Mouse (Mus musculus): ENCODE results near the gene Prph2. TPM values are rescaled to one million over a fixed set of nuclear protein-coding genes. Genes with fewer than 3 reads are reported as not detected.
A peak's percentile ranks its signal among the peaks of the same experiment; 100 is the strongest.

Gene Prph2
- polyA plus RNA-seq, 1 experiment from 2014 or later = not detected

GRCm38 (mm10) chr17:46900941-46901340 is 9.3 kb upstream of the Prph2 start:
- Histone ChIP-seq H3K4me2 (ENCODE audit: low read depth, low read length) (no peak overlapping the region), H3K4me1 (ENCODE audit: control insufficient read depth, insufficient read depth, low read length) (no peaks in the 10 kb centered on the region), H3K4me3 (ENCODE audit: low read depth, low read length) (no peak overlapping the region), H3K36me3 (replicated peaks; ENCODE audit: control insufficient read depth, insufficient read depth, low read depth, low read length) (no peaks in the 10 kb centered on the region), H3K9ac (replicated peaks; ENCODE audit: low read length) (no peak overlapping the region), H3K27ac (replicated peaks; ENCODE audit: low read depth, low read length) (no peak overlapping the region), H3K9me3 (replicated peaks; ENCODE audit: control insufficient read depth, low read length) (no peaks in the 10 kb centered on the region), H3K27me3 (ENCODE audit: control insufficient read depth, insufficient read depth, low read length) (no peaks in the 10 kb centered on the region)
- 59% methylated on average over 2 of the region's 2 CpGs for WGBS
- DNase-seq (ENCODE audit: low spot score) = no peak
- no peak for ATAC-seq (replicated peaks; ENCODE audit: insufficient number of reproducible peaks, low FRiP score, low TSS enrichment, low read depth)

DNA sequence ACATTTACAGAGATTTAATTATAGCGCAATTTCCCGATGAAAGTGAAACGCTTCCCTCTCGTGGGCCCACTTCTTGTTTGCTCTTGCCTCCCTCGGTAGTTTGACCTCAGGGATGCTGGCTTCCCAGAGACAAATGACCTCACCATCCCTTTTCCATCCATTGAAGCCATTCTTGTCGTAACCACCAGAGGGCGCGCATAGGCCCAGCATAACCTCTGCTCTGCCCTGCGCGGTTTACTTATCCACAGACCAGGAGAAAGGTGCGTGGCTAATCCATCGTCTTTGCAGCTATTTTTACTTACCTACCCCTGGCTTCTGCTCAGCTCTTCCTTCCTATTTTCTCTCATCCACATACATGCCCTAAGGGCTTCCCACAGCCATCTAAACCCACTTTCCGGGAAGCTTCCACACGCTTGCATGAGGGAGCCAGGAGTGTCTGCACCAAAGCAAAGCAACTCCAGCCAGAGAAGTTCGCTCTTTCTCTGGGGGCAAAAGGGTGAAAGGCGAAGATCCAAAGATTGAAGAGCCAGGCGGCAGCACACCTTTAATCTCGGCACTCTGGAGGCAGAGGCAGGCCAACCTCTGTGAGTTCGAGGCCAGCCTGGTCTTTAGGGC is 6.3 kb upstream of the Prph2 start:
- Histone ChIP-seq H3K9ac (replicated peaks; ENCODE audit: low read length) (no peak overlapping the region; the same call in 1 of the 2 replicates), H3K27ac (replicated peaks; ENCODE audit: low read depth, low read length) (no peak overlapping the region), H3K9me3 (replicated peaks; ENCODE audit: control insufficient read depth, low read length) (no peaks in the 10 kb centered on the region), H3K36me3 (replicated peaks; ENCODE audit: control insufficient read depth, insufficient read depth, low read depth, low read length) (no peaks in the 10 kb centered on the region), H3K27me3 (ENCODE audit: control insufficient read depth, insufficient read depth, low read length) (no peaks in the 10 kb centered on the region), H3K4me3 (ENCODE audit: low read depth, low read length) (no peak overlapping the region), H3K4me1 (ENCODE audit: control insufficient read depth, insufficient read depth, low read length) (no peaks in the 10 kb centered on the region), H3K4me2 (ENCODE audit: low read depth, low read length) (no peak overlapping the region)
- ATAC-seq (replicated peaks; ENCODE audit: insufficient number of reproducible peaks, low FRiP score, low TSS enrichment, low read depth) = peak; percentile 65; the same call in 1 of the 2 replicates
- DNase-seq (ENCODE audit: low spot score) = peak; percentile 88
- 21% methylated on average over 19 of the region's 19 CpGs for WGBS

- H3K4me1 ChIP-seq (ENCODE audit: control insufficient read depth, insufficient read depth, low read length) = no peaks in the 10 kb centered on the region
- no peak overlapping the region for H3K27ac ChIP-seq (replicated peaks; ENCODE audit: low read depth, low read length)
- H3K36me3 ChIP-seq (replicated peaks; ENCODE audit: control insufficient read depth, insufficient read depth, low read depth, low read length) = no peaks in the 10 kb centered on the region
- no peak overlapping the region for H3K9ac ChIP-seq (replicated peaks; ENCODE audit: low read length)
- no peak for ATAC-seq (replicated peaks; ENCODE audit: insufficient number of reproducible peaks, low FRiP score, low TSS enrichment, low read depth)
- 31% methylated on average over 6 of the region's 6 CpGs for WGBS
- no peak for DNase-seq (ENCODE audit: low spot score)
- H3K27me3 ChIP-seq (ENCODE audit: control insufficient read depth, insufficient read depth, low read length) = no peaks in the 10 kb centered on the region
- no peak overlapping the region for H3K4me2 ChIP-seq (ENCODE audit: low read depth, low read length)
- no peak overlapping the region for H3K4me3 ChIP-seq (ENCODE audit: low read depth, low read length)
- H3K9me3 ChIP-seq (replicated peaks; ENCODE audit: control insufficient read depth, low read length) = no peaks in the 10 kb centered on the region
Observed at GRCm38 (mm10) chr17:46912331-46912730, 2.1 kb downstream of the Prph2 start.

GRCm38 (mm10) chr17:46915129-46915528 is 4.9 kb downstream of the Prph2 start:
- no peak overlapping the region for H3K27ac ChIP-seq (replicated peaks; ENCODE audit: low read depth, low read length)
- WGBS = 72% methylated on average over 3 of the region's 3 CpGs
- no peaks in the 10 kb centered on the region for H3K4me1 ChIP-seq (ENCODE audit: control insufficient read depth, insufficient read depth, low read length)
- no peak overlapping the region for H3K9ac ChIP-seq (replicated peaks; ENCODE audit: low read length)
- H3K4me2 ChIP-seq (ENCODE audit: low read depth, low read length) = no peak overlapping the region
- DNase-seq (ENCODE audit: low spot score) (no peak), ATAC-seq (replicated peaks; ENCODE audit: insufficient number of reproducible peaks, low FRiP score, low TSS enrichment, low read depth) (no peak)
- no peaks in the 10 kb centered on the region for H3K9me3 ChIP-seq (replicated peaks; ENCODE audit: control insufficient read depth, low read length)
- H3K36me3 ChIP-seq (replicated peaks; ENCODE audit: control insufficient read depth, insufficient read depth, low read depth, low read length) = no peaks in the 10 kb centered on the region
- no peaks in the 10 kb centered on the region for H3K27me3 ChIP-seq (ENCODE audit: control insufficient read depth, insufficient read depth, low read length)
- no peak overlapping the region for H3K4me3 ChIP-seq (ENCODE audit: low read depth, low read length)

- no peak overlapping the region for H3K9ac ChIP-seq (replicated peaks; ENCODE audit: low read length)
- no peak overlapping the region for H3K4me2 ChIP-seq (ENCODE audit: low read depth, low read length)
- WGBS = 32% methylated on average over 4 of the region's 4 CpGs
- H3K4me3 ChIP-seq (ENCODE audit: low read depth, low read length) = no peak overlapping the region
- H3K27me3 ChIP-seq (ENCODE audit: control insufficient read depth, insufficient read depth, low read length) = no peaks in the 10 kb centered on the region
- H3K4me1 ChIP-seq (ENCODE audit: control insufficient read depth, insufficient read depth, low read length) = no peaks in the 10 kb centered on the region
- ATAC-seq (replicated peaks; ENCODE audit: insufficient number of reproducible peaks, low FRiP score, low TSS enrichment, low read depth) = no peak; the same call in 1 of the 2 replicates
- DNase-seq (ENCODE audit: low spot score) = peak; percentile 12
- no peaks in the 10 kb centered on the region for H3K36me3 ChIP-seq (replicated peaks; ENCODE audit: control insufficient read depth, insufficient read depth, low read depth, low read length)
- H3K9me3 ChIP-seq (replicated peaks; ENCODE audit: control insufficient read depth, low read length) = no peaks in the 10 kb centered on the region
- H3K27ac ChIP-seq (replicated peaks; ENCODE audit: low read depth, low read length) = no peak overlapping the region
Observed at GRCm38 (mm10) chr17:46918951-46919350, 8.7 kb downstream of the Prph2 start.

GRCm38 (mm10) chr17:46920855-46921254 is 10.6 kb downstream of the Prph2 start:
- 55% methylated on average over 6 of the region's 6 CpGs for WGBS

GRCm38 (mm10) chr17:46926192-46926591 is 15.9 kb downstream of the Prph2 start:
- Histone ChIP-seq H3K9me3 (replicated peaks; ENCODE audit: control insufficient read depth, low read length) (no peaks in the 10 kb centered on the region), H3K36me3 (replicated peaks; ENCODE audit: control insufficient read depth, insufficient read depth, low read depth, low read length) (peaks cover 3% of the 10 kb centered on the region), H3K4me1 (ENCODE audit: control insufficient read depth, insufficient read depth, low read length) (no peaks in the 10 kb centered on the region), H3K4me2 (ENCODE audit: low read depth, low read length) (no peak overlapping the region), H3K4me3 (ENCODE audit: low read depth, low read length) (no peak overlapping the region), H3K27ac (replicated peaks; ENCODE audit: low read depth, low read length) (no peak overlapping the region), H3K9ac (replicated peaks; ENCODE audit: low read length) (no peak overlapping the region), H3K27me3 (ENCODE audit: control insufficient read depth, insufficient read depth, low read length) (no peaks in the 10 kb centered on the region)
- no peak for DNase-seq (ENCODE audit: low spot score)
- no peak for ATAC-seq (replicated peaks; ENCODE audit: insufficient number of reproducible peaks, low FRiP score, low TSS enrichment, low read depth)
- WGBS = 49% methylated on average over 6 of the region's 6 CpGs

More at GRCm38 (mm10) chr17:46920855-46921254, 10.6 kb downstream of the Prph2 start:
- H3K4me2 ChIP-seq (ENCODE audit: low read depth, low read length) = no peak overlapping the region
- no peak overlapping the region for H3K4me3 ChIP-seq (ENCODE audit: low read depth, low read length)
- H3K27ac ChIP-seq (replicated peaks; ENCODE audit: low read depth, low read length) = no peak overlapping the region
- no peaks in the 10 kb centered on the region for H3K9me3 ChIP-seq (replicated peaks; ENCODE audit: control insufficient read depth, low read length)
- H3K36me3 ChIP-seq (replicated peaks; ENCODE audit: control insufficient read depth, insufficient read depth, low read depth, low read length) = no peaks in the 10 kb centered on the region
- H3K4me1 ChIP-seq (ENCODE audit: control insufficient read depth, insufficient read depth, low read length) = no peaks in the 10 kb centered on the region
- no peak overlapping the region for H3K9ac ChIP-seq (replicated peaks; ENCODE audit: low read length)
- ATAC-seq (replicated peaks; ENCODE audit: insufficient number of reproducible peaks, low FRiP score, low TSS enrichment, low read depth) (no peak), DNase-seq (ENCODE audit: low spot score) (peak; percentile 87)
- no peaks in the 10 kb centered on the region for H3K27me3 ChIP-seq (ENCODE audit: control insufficient read depth, insufficient read depth, low read length)

GRCm38 (mm10) chr17:46926941-46927340 is 16.7 kb downstream of the Prph2 start:
- H3K27me3 ChIP-seq (ENCODE audit: control insufficient read depth, insufficient read depth, low read length) = no peaks in the 10 kb centered on the region
- H3K4me1 ChIP-seq (ENCODE audit: control insufficient read depth, insufficient read depth, low read length) = no peaks in the 10 kb centered on the region
- H3K27ac ChIP-seq (replicated peaks; ENCODE audit: low read depth, low read length) = no peak overlapping the region
- no peak overlapping the region for H3K9ac ChIP-seq (replicated peaks; ENCODE audit: low read length)
- H3K36me3 ChIP-seq (replicated peaks; ENCODE audit: control insufficient read depth, insufficient read depth, low read depth, low read length) = peaks cover 6% of the 10 kb centered on the region
- H3K4me2 ChIP-seq (ENCODE audit: low read depth, low read length) = no peak overlapping the region
- 74% methylated on average over 3 of the region's 3 CpGs for WGBS
- no peak for ATAC-seq (replicated peaks; ENCODE audit: insufficient number of reproducible peaks, low FRiP score, low TSS enrichment, low read depth)
- DNase-seq (ENCODE audit: low spot score) = no peak
- H3K4me3 ChIP-seq (ENCODE audit: low read depth, low read length) = no peak overlapping the region
- no peaks in the 10 kb centered on the region for H3K9me3 ChIP-seq (replicated peaks; ENCODE audit: control insufficient read depth, low read length)

All from embryonic facial prominence, embryonic 11.5 days (tissue).